Mouse (Mus musculus) E14TG2a.4 (cell line): Measurements from ENCODE around the gene Iffo2.

Experiments
- CTCF ChIP-seq: conservative IDR thresholded peaks from 2 replicates; pipeline ENCODE4 v1.5.1; 2014; ENCODE audit warnings: low read length
- NANOG ChIP-seq: IDR thresholded peaks from 2 replicates; pipeline ENCODE4 v1.6.1; 2014; ENCODE audit warnings: borderline replicate concordance, low read length, mixed read lengths
- POU5F1 ChIP-seq: IDR thresholded peaks from 2 replicates; pipeline ENCODE4 v1.6.1; 2014; ENCODE audit warnings: low read length, borderline replicate concordance

- no peak for TF ChIP-seq CTCF
- no peak for TF ChIP-seq NANOG
- no peak for TF ChIP-seq POU5F1
Observed at GRCm38 (mm10) chr4:139623434-139624115, 93.2 kb downstream of the Iffo2 start.
